In the genomic region with DNA sequence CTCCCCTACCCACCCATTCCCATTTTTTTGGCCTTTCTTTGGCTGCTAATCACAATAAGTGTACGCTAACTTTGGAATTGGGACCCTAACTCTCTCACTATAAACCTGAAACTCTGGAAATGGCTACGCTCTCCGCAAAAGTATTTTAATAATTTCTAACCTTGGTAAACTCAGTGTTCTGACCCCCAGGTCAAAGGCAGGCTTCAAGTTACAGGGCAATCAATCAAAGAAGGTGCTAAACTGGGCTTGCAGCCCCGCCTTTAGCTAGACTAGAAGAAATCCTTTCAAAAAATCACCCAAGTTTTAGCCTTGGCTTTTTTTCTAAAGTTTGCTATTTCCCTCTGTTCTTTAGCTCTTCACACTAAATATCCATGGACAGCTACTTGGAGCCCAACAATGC, we compare ENCODE assay signal across 24 mouse cellular contexts.
DNase-seq lines count a peak whose midpoint lies in the region; ATAC-seq lines count a peak whose summit lies in the region.
"Had no signal": no experiment of that assay in that cellular context is flagged by ENCODE, and none has a peak within 500 bp of the region (broad histone marks: within the 10 kb centered on the region; RNA-seq: fewer than 3 reads in every experiment).

No protein-coding gene starts in this region.

- H3K27ac ChIP-seq in hindbrain, embryonic 10.5 days: no peak overlapping the region
- H3K27ac ChIP-seq in hindbrain, embryonic 14.5 days: no peak overlapping the region
- H3K27ac ChIP-seq in limb, embryonic 11.5 days (replicated peaks; ENCODE audit: low read depth, low read length): no peak overlapping the region
- H3K27ac ChIP-seq: heart, embryonic 10.5 days; limb, embryonic 13.5 days; liver, embryonic 12.5 days; stomach, postnatal 0 days had no signal

- no peak overlapping the region for H3K4me3 ChIP-seq in hindbrain, embryonic 10.5 days
- no peak overlapping the region for H3K4me3 ChIP-seq in hindbrain, embryonic 14.5 days (replicated peaks; ENCODE audit: low read length)
- H3K4me3 ChIP-seq in limb, embryonic 11.5 days (ENCODE audit: low read depth, low read length): no peak overlapping the region
- H3K4me3 ChIP-seq: heart, embryonic 10.5 days; limb, embryonic 13.5 days; liver, embryonic 12.5 days had no signal

- H3K27me3 ChIP-seq in hindbrain, embryonic 10.5 days (ENCODE audit: insufficient read depth, poor library complexity, severe bottlenecking): no peaks in the 10 kb centered on the region
- H3K27me3 ChIP-seq in hindbrain, embryonic 14.5 days (ENCODE audit: control insufficient read depth, insufficient read depth, low read length): no peaks in the 10 kb centered on the region
- no peaks in the 10 kb centered on the region for H3K27me3 ChIP-seq in limb, embryonic 11.5 days (ENCODE audit: control insufficient read depth, insufficient read depth, low read length)
- H3K27me3 ChIP-seq: limb, embryonic 13.5 days; liver, embryonic 12.5 days had no signal

- peaks cover 18% of the 10 kb centered on the region for H3K4me1 ChIP-seq in hindbrain, embryonic 10.5 days (replicated peaks)
- 0 out of 2 replicates have a peak, but pooled peaks cover 1% of the 10 kb centered on the region for H3K4me1 ChIP-seq in hindbrain, embryonic 14.5 days (replicated peaks; ENCODE audit: control insufficient read depth, insufficient read depth, low read length)
- H3K4me1 ChIP-seq in limb, embryonic 11.5 days (ENCODE audit: control insufficient read depth, insufficient read depth, low read length): peaks cover 21% of the 10 kb centered on the region
- H3K4me1 ChIP-seq: liver, embryonic 12.5 days had no signal

- no peaks in the 10 kb centered on the region for H3K9me3 ChIP-seq in hindbrain, embryonic 10.5 days
- no peaks in the 10 kb centered on the region for H3K9me3 ChIP-seq in hindbrain, embryonic 14.5 days (ENCODE audit: control insufficient read depth, low read length)
- no peaks in the 10 kb centered on the region for H3K9me3 ChIP-seq in limb, embryonic 11.5 days (ENCODE audit: control insufficient read depth, low read length)
- H3K9me3 ChIP-seq: heart, embryonic 10.5 days; limb, embryonic 13.5 days; liver, embryonic 12.5 days had no signal

- ATAC-seq in hindbrain, embryonic 14.5 days (ENCODE audit: low FRiP score): no peak
- peak; percentile 49; the same call in 1 of the 2 replicates for ATAC-seq in limb, embryonic 11.5 days (ENCODE audit: insufficient number of reproducible peaks, low FRiP score, low TSS enrichment, low read depth)
- no peak for ATAC-seq in megakaryocyte-erythroid progenitor cell, adult 5-6 weeks (replicated peaks; ENCODE audit: low FRiP score, low TSS enrichment, poor library complexity, severe bottlenecking)
- ATAC-seq: CD4-positive, CD25-positive, alpha-beta regulatory T cell, adult 4 months; forebrain, postnatal 0 days; inflammation-experienced regulatory T-cells, adult 6 months; liver, embryonic 12.5 days had no signal

- WGBS in hindbrain, embryonic 10.5 days: 57% methylated on average over 4 of the region's 4 CpGs
- WGBS in hindbrain, embryonic 14.5 days: 74% methylated on average over 4 of the region's 4 CpGs
- 19% methylated on average over 4 of the region's 4 CpGs for whole genome bisulfite sequencing in limb, embryonic 11.5 days

- H3K9ac ChIP-seq in hindbrain, embryonic 14.5 days: no peak overlapping the region
- H3K9ac ChIP-seq in limb, embryonic 11.5 days (ENCODE audit: low read length): no peak overlapping the region
- H3K9ac ChIP-seq: forebrain, postnatal 0 days; limb, embryonic 13.5 days; liver, embryonic 12.5 days had no signal

- H3K36me3 ChIP-seq in hindbrain, embryonic 10.5 days: no peaks in the 10 kb centered on the region
- no peaks in the 10 kb centered on the region for H3K36me3 ChIP-seq in hindbrain, embryonic 14.5 days (replicated peaks; ENCODE audit: control insufficient read depth, insufficient read depth)
- no peaks in the 10 kb centered on the region for H3K36me3 ChIP-seq in limb, embryonic 11.5 days (ENCODE audit: control insufficient read depth, insufficient read depth, low read length)
- H3K36me3 ChIP-seq: heart, embryonic 10.5 days; limb, embryonic 13.5 days; liver, embryonic 12.5 days had no signal

- DNase-seq in hindbrain, embryonic 10.5 days (ENCODE audit: low spot score): peak; percentile 43
- DNase-seq in hindbrain, embryonic 14.5 days (ENCODE audit: low spot score): no peak
- DNase-seq in embryo, embryonic 10 days (ENCODE audit: low spot score): peak; percentile 67
- DNase-seq in embryo, embryonic 9.5 days (ENCODE audit: extremely low spot score): peak; percentile 38
- peak; percentile 77 for DNase-seq in limb, embryonic 11.5 days (ENCODE audit: low spot score)
- DNase-seq in c-Kit-positive CD71-positive TER-119-positive erythroid progenitor cells, embryonic 14.5 days (ENCODE audit: low spot score): no peak
- DNase-seq: adrenal gland, postnatal 25 days; cerebellum, adult 9-10 months; forebrain, postnatal 0 days; kidney, adult 2 months; kidney, postnatal 14 days; lung, adult 2 months; lung, postnatal 4 days; right cerebral cortex, postnatal 14 days; thymus, adult 2 months; thymus, postnatal 4 days had no signal

- H3K4me2 ChIP-seq in hindbrain, embryonic 14.5 days (replicated peaks): no peak overlapping the region
- H3K4me2 ChIP-seq in limb, embryonic 11.5 days (ENCODE audit: low read depth, severe bottlenecking): no peak overlapping the region
- H3K4me2 ChIP-seq: limb, embryonic 13.5 days; liver, embryonic 12.5 days; midbrain, embryonic 11.5 days had no signal

Comparison
In these comparisons a context has a peak if more than half of its experiments do, and no peak if none do; other contexts are left out.
1. DNase-seq: peak in hindbrain, embryonic 10.5 days (single experiment), embryo, embryonic 10 days (single experiment), embryo, embryonic 9.5 days (single experiment) and limb, embryonic 11.5 days (single experiment); none in hindbrain, embryonic 14.5 days (single experiment) and c-Kit-positive CD71-positive TER-119-positive erythroid progenitor cells, embryonic 14.5 days (single experiment).